Mouse (Mus musculus) layer of hippocampus, adult 11-12 months (tissue): ENCODE measurements at regions not wholly inside any gene's neighbourhood (a gene's known extent, or its start where the extent isn't known, plus 50 kb on each side); places are given as distances from the start of the nearest gene placed in this dataset.

Source experiments
- DNase-seq: peaks from one replicate; pipeline ENCODE4 v3.0.0; 2022; ENCODE audit warnings: low spot score

GRCm38 (mm10) chrY:43772246-43772645 lies 492.0 kb downstream of the Gm21739 start:
- peak; percentile 4 for DNase-seq
